Mouse (Mus musculus) CH12.LX (cell line): ENCODE measurements around the gene Map3k13. TPM values are rescaled to one million over a fixed set of nuclear protein-coding genes. Genes with fewer than 3 reads are reported as not detected.

Source experiments
- DNase-seq: peaks from one replicate; pipeline ENCODE4 v3.0.0-alpha.2; 2013; ENCODE audit errors: extremely low read depth
- H3K27ac ChIP-seq: 2 replicates; pipeline ENCODE4 v1.5.1; 2012; ENCODE audit warnings: low read depth, mild to moderate bottlenecking, control low read depth, moderate library complexity; ENCODE audit not compliant: insufficient read depth
- H3K27me3 ChIP-seq: replicated peaks from 2 replicates; pipeline ENCODE3; 2012; ENCODE audit warnings: inconsistent platforms
- H3K36me3 ChIP-seq, 2 experiments: replicated peaks in 1 of 2; 2 replicates each; pipeline versions ENCODE3 to v1.6.1; 2012; ENCODE audit warnings: inconsistent platforms in 1 of 2, low read length in 1 of 2, mild to moderate bottlenecking in 1 of 2, mixed read lengths in 1 of 2, moderate library complexity in 1 of 2; ENCODE audit not compliant: control insufficient read depth in 1 of 2, insufficient read depth in 1 of 2
- H3K4me1 ChIP-seq, 2 experiments: 2 replicates each; pipeline ENCODE4 v1.6.1; 2012; ENCODE audit warnings: inconsistent platforms in 1 of 2, moderate library complexity in 1 of 2; ENCODE audit not compliant: insufficient read depth in 2 of 2, control insufficient read depth in 1 of 2
- H3K4me2 ChIP-seq: 2 replicates; pipeline ENCODE4 v1.6.1; 2012; ENCODE audit warnings: low read depth, mild to moderate bottlenecking, control low read depth; ENCODE audit not compliant: poor library complexity, insufficient read depth, severe bottlenecking
- H3K4me3 ChIP-seq, 3 experiments: fragments of 150-350 bp in 1 of 3; sonication (generic) in 1 of 3; replicated peaks in 1 of 3; 2 replicates each; pipeline versions ENCODE3 to v1.5.1; 2011 to 2012; ENCODE audit warnings: low read depth in 2 of 3, low read length in 2 of 3, mild to moderate bottlenecking in 2 of 3, moderate library complexity in 2 of 3, control low read depth in 1 of 3, improper control_type of control experiment in 1 of 3, inconsistent platforms in 1 of 3, mixed read lengths in 1 of 3; ENCODE audit not compliant: poor library complexity in 1 of 3
- H3K79me2 ChIP-seq: replicated peaks from 2 replicates; pipeline ENCODE4 v1.6.1; 2012; ENCODE audit warnings: mild to moderate bottlenecking, moderate library complexity; ENCODE audit not compliant: control insufficient read depth, poor library complexity, insufficient read depth, severe bottlenecking; ENCODE audit errors: extremely low read depth
- H3K9ac ChIP-seq: 2 replicates; pipeline ENCODE4 v1.6.1; 2012; ENCODE audit warnings: low read depth, mild to moderate bottlenecking, control low read depth, moderate library complexity; ENCODE audit not compliant: insufficient read depth
- H3K9me3 ChIP-seq: replicated peaks from 2 replicates; pipeline ENCODE3; 2012; ENCODE audit warnings: low read length, inconsistent platforms, mixed read lengths
- BHLHE40 ChIP-seq: IDR thresholded peaks from 2 replicates; pipeline ENCODE4 v1.6.1; 2011; ENCODE audit warnings: mild to moderate bottlenecking, low read depth, low read length, improper control_type of control experiment
- CHD1 ChIP-seq: IDR thresholded peaks from 2 replicates; pipeline ENCODE4 v1.6.1; 2012; ENCODE audit warnings: low read depth, low read length, improper control_type of control experiment, inconsistent platforms
- CHD2 ChIP-seq: IDR thresholded peaks from 2 replicates; pipeline ENCODE4 v1.6.1; 2011; ENCODE audit warnings: low read length, improper control_type of control experiment
- ELF1 ChIP-seq: IDR thresholded peaks from 2 replicates; pipeline ENCODE4 v1.6.1; 2014; ENCODE audit warnings: low read depth, mild to moderate bottlenecking, inconsistent platforms, low read length, improper control_type of control experiment
- EP300 ChIP-seq: IDR thresholded peaks from 2 replicates; pipeline ENCODE4 v1.6.1; 2011; ENCODE audit warnings: low read length, improper control_type of control experiment
- ETS1 ChIP-seq: conservative IDR thresholded peaks from 2 replicates; pipeline ENCODE4 v1.6.1; 2012; ENCODE audit warnings: low read depth, mild to moderate bottlenecking, inconsistent platforms, low read length, improper control_type of control experiment, moderate library complexity
- HCFC1 ChIP-seq: IDR thresholded peaks from 2 replicates; pipeline ENCODE4 v1.6.1; 2012; ENCODE audit warnings: low read depth, mild to moderate bottlenecking, inconsistent platforms, low read length, improper control_type of control experiment
- JUN ChIP-seq: IDR thresholded peaks from 2 replicates; pipeline ENCODE4 v1.6.1; 2011; ENCODE audit warnings: low read depth, mild to moderate bottlenecking, low read length, improper control_type of control experiment, moderate library complexity; ENCODE audit not compliant: insufficient read depth
- KAT2A ChIP-seq: IDR thresholded peaks from 2 replicates; pipeline ENCODE4 v1.6.1; 2012; ENCODE audit warnings: low read length, improper control_type of control experiment, inconsistent platforms; ENCODE audit not compliant: insufficient replicate concordance
- MAFK ChIP-seq: IDR thresholded peaks from 2 replicates; pipeline ENCODE4 v1.6.1; 2011; ENCODE audit warnings: low read length, improper control_type of control experiment; ENCODE audit not compliant: insufficient replicate concordance
- NELFE ChIP-seq: IDR thresholded peaks from 2 replicates; pipeline ENCODE4 v1.6.1; 2011; ENCODE audit warnings: low read depth, low read length, improper control_type of control experiment
- NRF1 ChIP-seq: IDR thresholded peaks from 2 replicates; pipeline ENCODE4 v1.6.1; 2014; ENCODE audit warnings: low read depth, mild to moderate bottlenecking, inconsistent platforms, low read length, improper control_type of control experiment, moderate library complexity
- PAX5 ChIP-seq: IDR thresholded peaks from 2 replicates; pipeline ENCODE4 v1.6.1; 2012; ENCODE audit warnings: low read length, inconsistent platforms, mixed read lengths
- POLR2A ChIP-seq: IDR thresholded peaks from 2 replicates; pipeline ENCODE4 v1.6.1; 2011; ENCODE audit warnings: low read depth, mild to moderate bottlenecking, improper control_type of control experiment, low read length
- RCOR1 ChIP-seq: conservative IDR thresholded peaks from 2 replicates; pipeline ENCODE4 v1.6.1; 2012; ENCODE audit warnings: low read depth, mild to moderate bottlenecking, inconsistent platforms, low read length, improper control_type of control experiment
- ZKSCAN1 ChIP-seq: IDR thresholded peaks from 2 replicates; pipeline ENCODE4 v1.6.1; 2012; ENCODE audit warnings: low read depth, inconsistent platforms, low read length, improper control_type of control experiment, borderline replicate concordance
- ZNF384 ChIP-seq: IDR thresholded peaks from 2 replicates; pipeline ENCODE4 v1.6.1; 2012; ENCODE audit warnings: low read depth, low read length, improper control_type of control experiment, inconsistent platforms
- dilution Hi-C: fragments of 300-500 bp; cut with MboI; formaldehyde crosslinking; loops from 2 replicates; pipeline ENCODE4 v1.14.3; 2020; ENCODE audit warnings: low sequenced_read_pairs; ENCODE audit not compliant: extremely low pct_unique_long_range_greater_than_20kb, extremely low pct_ligation_motif_present
- in situ Hi-C: fragments of 300-500 bp; cut with MboI; formaldehyde crosslinking; loops from 3 replicates; pipeline ENCODE4 v1.14.3; 2019; ENCODE audit warnings: low sequenced_read_pairs, low pct_ligation_motif_present, low pct_unique_long_range_greater_than_20kb, mixed read lengths
- polyA plus RNA-seq: library from polyadenylated mRNA; unstranded; fragments of >175 nt; gene quantifications from 2 replicates; pipeline ENCODE4 v1.2.1, GENCODE M21; 2012; ENCODE audit warnings: low read depth; ENCODE audit not compliant: insufficient read length
- total RNA-seq, 2 experiments: library from RNA; depleted of rRNA; stranded (reverse); fragments of 300-350 nt in 1 of 2; fragments of >200 nt in 1 of 2; gene quantifications; 2 replicates each; pipeline ENCODE4 v1.2.3; 2012 to 2014

Map3k13 gene
- total and polyA plus RNA-seq, 3 experiments: 0.32 to 1.3 (median 0.89) TPM

GRCm38 (mm10) chr16:21827581-21827980 is 33.4 kb downstream of the Map3k13 start:
- H3K36me3 ChIP-seq: no peaks in the 10 kb centered on the region
- H3K27ac ChIP-seq: no peak overlapping the region

GRCm38 (mm10) chr16:21829711-21830110 is 35.6 kb downstream of the Map3k13 start:
- peak; percentile 46 for DNase-seq
- H3K9me3 ChIP-seq: no peaks in the 10 kb centered on the region
- H3K9ac ChIP-seq: no peak overlapping the region
- 0 out of 2 replicates have a peak overlapping the region, but pooled peaks have one; percentile 21 for H3K4me2 ChIP-seq
- peaks cover 3 to 9% of the 10 kb centered on the region in 2 experiments; a peak in 3 of 4 replicates for H3K4me1 ChIP-seq
- no peak overlapping the region for H3K4me3 ChIP-seq
- TF ChIP-seq EP300 (0 out of 2 replicates have a peak, but pooled peaks have one; percentile 29), ZKSCAN1 (no peak)
- no peaks in the 10 kb centered on the region for H3K27me3 ChIP-seq
- H3K27ac ChIP-seq: no peak overlapping the region
- dilution Hi-C loops: no loop called here
- no peaks in the 10 kb centered on the region for H3K79me2 ChIP-seq
- in situ Hi-C loops: loop anchor here (10.0 to 25.0 kb wide), 2 partner anchors 183 to 295 kb away; partner anchors contain the start of gene Senp2
- no peaks in the 10 kb centered on the region for H3K36me3 ChIP-seq

More at GRCm38 (mm10) chr16:21827581-21827980, 33.4 kb downstream of the Map3k13 start:
- no peaks in the 10 kb centered on the region for H3K9me3 ChIP-seq
- no peak overlapping the region for H3K4me2 ChIP-seq
- TF ChIP-seq NRF1: no peak
- no peak for TF ChIP-seq HCFC1
- no peak for TF ChIP-seq ZNF384
- no peak for TF ChIP-seq NELFE
- no peak for TF ChIP-seq EP300
- TF ChIP-seq CHD2: no peak
- TF ChIP-seq CHD1: no peak
- peaks cover 3 to 9% of the 10 kb centered on the region in 2 experiments; a peak in 3 of 4 replicates for H3K4me1 ChIP-seq
- no peaks in the 10 kb centered on the region for H3K79me2 ChIP-seq
- H3K9ac ChIP-seq: no peak overlapping the region
- dilution Hi-C loops (no loop called here), in situ Hi-C loops (loop anchor here (25.0 kb wide), 1 partner anchor 185 kb away; the partner anchor contains the start of gene Senp2)
- DNase-seq: no peak
- no peaks in the 10 kb centered on the region for H3K27me3 ChIP-seq
- H3K4me3 ChIP-seq: no peak overlapping the region

GRCm38 (mm10) chr16:21830784-21831183 is 36.6 kb downstream of the Map3k13 start:
- H3K4me2 ChIP-seq: no peak overlapping the region
- in situ Hi-C loops: loop anchor here (10.0 to 25.0 kb wide), 2 partner anchors 182 to 294 kb away; partner anchors contain the start of gene Senp2

More at GRCm38 (mm10) chr16:21830784-21831183, 36.6 kb downstream of the Map3k13 start:
- Histone ChIP-seq H3K9me3 (no peaks in the 10 kb centered on the region), H3K36me3 (no peaks in the 10 kb centered on the region), H3K79me2 (no peaks in the 10 kb centered on the region), H3K4me1 (peaks cover 3 to 9% of the 10 kb centered on the region in 2 experiments; a peak in 3 of 4 replicates), H3K9ac (no peak overlapping the region)
- dilution Hi-C loops: no loop called here
- TF ChIP-seq PAX5: no peak
- no peak for TF ChIP-seq ELF1
- TF ChIP-seq RCOR1: no peak
- TF ChIP-seq ETS1: no peak
- no peak for TF ChIP-seq KAT2A
- no peak for TF ChIP-seq MAFK
- TF ChIP-seq BHLHE40: no peak
- no peak for TF ChIP-seq POLR2A
- no peak for TF ChIP-seq ZKSCAN1
- no peak for TF ChIP-seq JUN
- TF ChIP-seq, all 38 proteins: peak for 0
- Histone ChIP-seq H3K27ac (no peak overlapping the region), H3K4me3 (no peak overlapping the region), H3K27me3 (no peaks in the 10 kb centered on the region)
- DNase-seq: no peak
